Mouse (Mus musculus) liver, embryonic 14.5 days (tissue): Measurements from ENCODE around the gene Tlr9.

ENCODE experiments used
- CTCF ChIP-seq: IDR thresholded peaks from 2 replicates; pipeline ENCODE4 v1.5.1; 2016; ENCODE audit warnings: antibody characterized with exemption, low read depth, control low read depth
- EP300 ChIP-seq: IDR thresholded peaks from 2 replicates; pipeline ENCODE4 v1.6.1; 2016; ENCODE audit warnings: antibody characterized with exemption, low read depth

GRCm38 (mm10) chr9:106275806-106276205 is 53.4 kb downstream of the Tlr9 start:
- TF ChIP-seq CTCF = no peak
- no peak for TF ChIP-seq EP300
